Comparison of ENCODE assay signal across 12 mouse cellular contexts in genomic region chr12:26781537-26781936, GRCm38 (mm10).
DNase-seq lines count a peak whose midpoint lies in the region; ATAC-seq lines count a peak whose summit lies in the region.
"Had no signal": no experiment of that assay in that cellular context is flagged by ENCODE, and none has a peak within 500 bp of the region (broad histone marks: within the 10 kb centered on the region; RNA-seq: fewer than 3 reads in every experiment).

No protein-coding gene starts in this region.

- no peaks in the 10 kb centered on the region for H3K4me1 ChIP-seq in heart, embryonic 10.5 days
- H3K4me1 ChIP-seq: embryonic facial prominence, embryonic 15.5 days; liver, embryonic 15.5 days had no signal

- no peaks in the 10 kb centered on the region for H3K36me3 ChIP-seq in heart, embryonic 10.5 days
- H3K36me3 ChIP-seq: embryonic facial prominence, embryonic 15.5 days; liver, embryonic 15.5 days; midbrain, embryonic 13.5 days had no signal

- no peaks in the 10 kb centered on the region for H3K27me3 ChIP-seq in heart, embryonic 10.5 days (ENCODE audit: insufficient read depth, poor library complexity, severe bottlenecking)
- H3K27me3 ChIP-seq: embryonic facial prominence, embryonic 15.5 days; liver, embryonic 15.5 days; midbrain, embryonic 13.5 days had no signal

- H3K9me3 ChIP-seq in heart, embryonic 10.5 days = no peaks in the 10 kb centered on the region
- H3K9me3 ChIP-seq: embryonic facial prominence, embryonic 15.5 days; liver, embryonic 15.5 days; midbrain, embryonic 13.5 days had no signal

- no peak overlapping the region for H3K27ac ChIP-seq in heart, embryonic 10.5 days
- H3K27ac ChIP-seq: embryonic facial prominence, embryonic 15.5 days; liver, embryonic 15.5 days; midbrain, embryonic 13.5 days had no signal

- no peak for ATAC-seq in cerebellum, adult (ENCODE audit: insufficient number of reproducible peaks, low FRiP score, low TSS enrichment)
- ATAC-seq: CD4-positive, CD25-positive, alpha-beta regulatory T cell, adult 4 months; midbrain, embryonic 13.5 days had no signal

- peak; percentile 66 for DNase-seq in heart, embryonic 10.5 days (ENCODE audit: low spot score)
- DNase-seq in heart, adult 18-20 months = no peak
- DNase-seq in frontal cortex, postnatal 10 days (ENCODE audit: low spot score in 2 of 2) = peak; percentile 29 to 34
- DNase-seq in left cerebral cortex, adult 18-20 months (ENCODE audit: low spot score in 2 of 2) = peak; percentile 72 to 81
- DNase-seq in right cerebral cortex, postnatal 25 days = peak; percentile 79
- no peak for DNase-seq in yolk sac, embryonic 10.5 days (ENCODE audit: low spot score)
- no peak for DNase-seq in spleen, postnatal 14 days (ENCODE audit: low spot score in 2 of 2)

- H3K4me3 ChIP-seq in heart, embryonic 10.5 days = no peak overlapping the region
- H3K4me3 ChIP-seq: embryonic facial prominence, embryonic 15.5 days; liver, embryonic 15.5 days; midbrain, embryonic 13.5 days had no signal

- 80% methylated on average over 3 of the region's 3 CpGs for WGBS in heart, embryonic 10.5 days

Comparison
In these comparisons a context has a peak if more than half of its experiments do, and no peak if none do; other contexts are left out.
1. DNase-seq: peak in heart, embryonic 10.5 days (single experiment), frontal cortex, postnatal 10 days (2 of 2), left cerebral cortex, adult 18-20 months (2 of 2) and right cerebral cortex, postnatal 25 days (single experiment); none in heart, adult 18-20 months (0 of 2), yolk sac, embryonic 10.5 days (single experiment) and spleen, postnatal 14 days (0 of 2).